Mouse (Mus musculus): ENCODE measurements around the gene Rcor1. TPM values are rescaled to one million over a fixed set of nuclear protein-coding genes. Genes with fewer than 3 reads are reported as not detected.

The Rcor1 gene
- total and polyA plus RNA-seq, 3 experiments, result 6.5 to 16.1 (median 8.3) TPM

GRCm38 (mm10) chr12:111006339-111006738, 32.8 kb upstream of the Rcor1 start:
- Histone ChIP-seq H3K9me3 (replicated peaks; ENCODE audit: low read length) (no peaks in the 10 kb centered on the region), H3K36me3 (replicated peaks in 1 of 2; ENCODE audit: control insufficient read depth in 1 of 2, insufficient read depth in 1 of 2, low read length in 1 of 2) (no peaks in the 10 kb centered on the region), H3K4me3 (replicated peaks in 1 of 3; ENCODE audit: low read depth in 2 of 3, low read length in 2 of 3, poor library complexity in 1 of 3) (no peak overlapping the region), H3K4me1 (ENCODE audit: control insufficient read depth in 1 of 2, insufficient read depth in 2 of 2) (peaks cover 6 to 9% of the 10 kb centered on the region in 2 experiments; a peak in 2 of 4 replicates), H3K9ac (ENCODE audit: insufficient read depth, low read depth) (no peak overlapping the region), H3K79me2 (replicated peaks; ENCODE audit: control insufficient read depth, extremely low read depth, insufficient read depth, poor library complexity, severe bottlenecking) (no peaks in the 10 kb centered on the region), H3K4me2 (ENCODE audit: insufficient read depth, low read depth, poor library complexity, severe bottlenecking) (no peak overlapping the region), H3K27ac (ENCODE audit: insufficient read depth, low read depth) (no peak overlapping the region), H3K27me3 (replicated peaks) (no peaks in the 10 kb centered on the region)
- dilution Hi-C loops (cut with MboI; ENCODE audit: extremely low pct_ligation_motif_present, extremely low pct_unique_long_range_greater_than_20kb, low sequenced_read_pairs), result no loop called here
- TF ChIP-seq KAT2A (IDR thresholded peaks at IDR 0.05; ENCODE audit: insufficient replicate concordance, low read length), result no peak
- no peak for TF ChIP-seq SMC3 (IDR thresholded peaks at IDR 0.05; ENCODE audit: low read depth, low read length)
- TF ChIP-seq MAZ (IDR thresholded peaks at IDR 0.05; ENCODE audit: low read depth, low read length), result no peak
- no peak for TF ChIP-seq EP300 (IDR thresholded peaks at IDR 0.05; ENCODE audit: low read length)
- no peak for TF ChIP-seq CHD2 (IDR thresholded peaks at IDR 0.05; ENCODE audit: low read length)
- no peak for TF ChIP-seq NELFE (IDR thresholded peaks at IDR 0.05; ENCODE audit: low read depth, low read length)
- no peak for TF ChIP-seq ZMIZ1 (IDR thresholded peaks at IDR 0.05; ENCODE audit: low read depth, low read length)
- TF ChIP-seq MEF2A (IDR thresholded peaks at IDR 0.05; ENCODE audit: borderline replicate concordance, low read depth, low read length), result no peak
- TF ChIP-seq RCOR1 (conservative IDR thresholded peaks at IDR 0.05; ENCODE audit: low read depth, low read length), result no peak
- no peak for TF ChIP-seq ETS1 (conservative IDR thresholded peaks at IDR 0.05; ENCODE audit: low read depth, low read length)
- TF ChIP-seq MAFK (IDR thresholded peaks at IDR 0.05; ENCODE audit: insufficient replicate concordance, low read length), result no peak
- DNase-seq (ENCODE audit: extremely low read depth), result no peak
- in situ Hi-C loops (cut with MboI; ENCODE audit: low pct_ligation_motif_present, low pct_unique_long_range_greater_than_20kb, low sequenced_read_pairs), result no loop called here

- Histone ChIP-seq H3K27ac (ENCODE audit: insufficient read depth, low read depth) (no peak overlapping the region), H3K9ac (ENCODE audit: insufficient read depth, low read depth) (no peak overlapping the region), H3K4me3 (replicated peaks in 1 of 3; ENCODE audit: low read depth in 2 of 3, low read length in 2 of 3, poor library complexity in 1 of 3) (no peak overlapping the region), H3K9me3 (replicated peaks; ENCODE audit: low read length) (peaks cover 5% of the 10 kb centered on the region), H3K27me3 (replicated peaks) (no peaks in the 10 kb centered on the region), H3K79me2 (replicated peaks; ENCODE audit: control insufficient read depth, extremely low read depth, insufficient read depth, poor library complexity, severe bottlenecking) (no peaks in the 10 kb centered on the region), H3K4me1 (ENCODE audit: control insufficient read depth in 1 of 2, insufficient read depth in 2 of 2) (peaks cover 6 to 9% of the 10 kb centered on the region in 2 experiments; a peak in 2 of 4 replicates), H3K36me3 (replicated peaks in 1 of 2; ENCODE audit: control insufficient read depth in 1 of 2, insufficient read depth in 1 of 2, low read length in 1 of 2) (no peaks in the 10 kb centered on the region), H3K4me2 (ENCODE audit: insufficient read depth, low read depth, poor library complexity, severe bottlenecking) (no peak overlapping the region)
- DNase-seq (ENCODE audit: extremely low read depth), result no peak
- TF ChIP-seq TCF12 (IDR thresholded peaks at IDR 0.05; ENCODE audit: low read depth, low read length), result no peak
- TF ChIP-seq BHLHE40 (IDR thresholded peaks at IDR 0.05; ENCODE audit: low read depth, low read length), result no peak
- TF ChIP-seq JUND (conservative IDR thresholded peaks at IDR 0.05; ENCODE audit: low read depth, low read length), result no peak
- no peak for TF ChIP-seq ZC3H11A (IDR thresholded peaks at IDR 0.05; ENCODE audit: low read depth, low read length)
- TF ChIP-seq SIN3A (IDR thresholded peaks at IDR 0.05; ENCODE audit: low read length), result no peak
- no peak for TF ChIP-seq POLR2A (IDR thresholded peaks at IDR 0.05; ENCODE audit: low read depth, low read length)
- TF ChIP-seq EP300 (IDR thresholded peaks at IDR 0.05; ENCODE audit: low read length), result no peak
- no peak for TF ChIP-seq USF2 (conservative IDR thresholded peaks at IDR 0.05; ENCODE audit: low read depth, low read length)
- no peak for TF ChIP-seq NELFE (IDR thresholded peaks at IDR 0.05; ENCODE audit: low read depth, low read length)
- TF ChIP-seq POLR2AphosphoS2 (IDR thresholded peaks at IDR 0.05; ENCODE audit: low read depth, low read length), result no peak
- TF ChIP-seq USF1 (IDR thresholded peaks at IDR 0.05; ENCODE audit: low read depth, low read length), result no peak
- no peak for TF ChIP-seq RCOR1 (conservative IDR thresholded peaks at IDR 0.05; ENCODE audit: low read depth, low read length)
- TF ChIP-seq MAFK (IDR thresholded peaks at IDR 0.05; ENCODE audit: insufficient replicate concordance, low read length), result no peak
- no peak for TF ChIP-seq ETS1 (conservative IDR thresholded peaks at IDR 0.05; ENCODE audit: low read depth, low read length)
- TF ChIP-seq CHD1 (IDR thresholded peaks at IDR 0.05; ENCODE audit: low read depth, low read length), result no peak
- dilution Hi-C loops (cut with MboI; ENCODE audit: extremely low pct_ligation_motif_present, extremely low pct_unique_long_range_greater_than_20kb, low sequenced_read_pairs) (no loop called here), in situ Hi-C loops (cut with MboI; ENCODE audit: low pct_ligation_motif_present, low pct_unique_long_range_greater_than_20kb, low sequenced_read_pairs) (no loop called here)
Observed at GRCm38 (mm10) chr12:111007134-111008103, 31.7 kb upstream of the Rcor1 start.

Measured in CH12.LX (cell line).